Mouse (Mus musculus): ENCODE results near the gene Cdk2ap2. TPM values are rescaled to one million over a fixed set of nuclear protein-coding genes. Genes with fewer than 3 reads are reported as not detected.
A peak's percentile ranks its signal among the peaks of the same experiment; 100 is the strongest.
"Not testable (repeated sequence)": the region's sequence is repeated elsewhere in the genome, so short reads cannot be mapped to it uniquely, and the experiment has no call there.

Cdk2ap2 gene
- polyA plus RNA-seq (2016; fragmentation: Nextera tagmentation; extraction: Ambion mirVana): 85.8 and 86.6 TPM in 2 replicates

DNA sequence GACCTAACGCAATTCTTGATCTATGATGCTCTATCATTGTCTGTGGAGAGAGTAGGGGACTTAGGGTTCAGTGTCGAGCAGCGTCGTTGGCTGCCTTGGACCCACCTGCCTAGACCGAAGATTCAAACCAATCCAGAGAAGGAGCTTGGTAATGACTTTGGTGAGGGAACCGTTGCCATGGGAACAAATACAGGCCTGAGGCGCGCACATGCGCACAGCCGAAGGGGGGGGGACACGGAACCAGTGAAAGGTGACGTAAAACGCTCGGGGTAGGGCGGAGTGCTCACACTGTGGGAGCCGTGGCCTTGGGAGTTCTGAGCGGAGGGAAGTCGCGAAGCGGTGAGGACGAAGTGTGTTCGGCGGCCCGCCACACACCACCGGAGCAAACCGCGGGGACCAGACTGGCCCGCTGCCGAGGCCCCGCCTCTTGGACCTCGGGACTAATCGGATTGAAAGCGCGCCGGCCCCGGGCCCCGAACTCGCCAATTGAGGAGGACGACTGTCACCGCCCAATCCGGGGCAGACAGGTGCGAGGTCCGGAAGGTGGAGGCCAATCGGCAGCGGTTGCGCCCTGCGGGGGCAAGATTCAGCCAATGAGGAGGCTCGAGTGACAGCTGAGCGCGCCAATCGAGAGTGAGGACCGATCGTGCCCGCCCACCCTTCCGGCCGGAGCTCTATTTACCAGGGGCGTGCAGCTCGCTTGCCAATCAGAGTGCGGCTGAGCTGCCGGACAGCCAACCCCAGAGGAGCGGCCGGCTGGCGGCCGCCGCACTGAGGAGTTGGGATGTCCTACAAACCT is at the start of gene Cdk2ap2:
TSS of gene Cdk2ap2 (plus strand) at position 541 of the 799 bp plus-strand sequence.
- DNase-seq (ENCODE audit: extremely low spot score, low spot score): peak; percentile 99
- Histone ChIP-seq H3K4me3 (peak within 1 kb of the TSS; percentile 64), H3K9me3 (no peaks in the 10 kb centered on the region), H3K4me1 (peaks cover 58% of the 10 kb centered on the region), H3K27me3 (ENCODE audit: poor library complexity, severe bottlenecking) (peaks cover 36% of the 10 kb centered on the region), H3K36me3 (replicated peaks) (no peaks in the 10 kb centered on the region), H3K27ac (peak within 1 kb of the TSS; percentile 91)
- WGBS: under 1% methylated on average over 65 of the region's 65 CpGs

DNA sequence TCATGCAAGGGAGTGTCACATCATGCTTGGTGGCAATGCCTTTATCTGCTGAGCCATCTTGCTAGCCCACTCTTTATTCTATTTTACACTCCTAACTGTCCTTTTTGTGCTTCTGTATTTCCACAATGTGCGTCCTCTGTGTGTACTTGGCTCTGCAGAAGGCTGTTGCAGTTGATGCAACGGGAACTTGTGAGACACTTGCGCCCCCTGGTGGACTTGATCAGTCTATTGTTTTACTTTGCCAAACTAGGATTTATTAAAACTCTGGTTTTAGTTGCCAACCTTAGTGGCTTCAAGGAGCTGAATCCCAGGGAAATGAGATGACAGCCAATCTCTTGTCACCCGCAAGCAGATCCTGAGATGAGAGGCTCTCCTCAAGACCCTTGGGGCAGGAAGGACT is 49.1 kb upstream of the Cdk2ap2 start:
- Histone ChIP-seq H3K27ac (no peak overlapping the region), H3K4me1 (0 out of 2 replicates have a peak, but pooled peaks cover 6% of the 10 kb centered on the region), H3K27me3 (ENCODE audit: poor library complexity, severe bottlenecking) (no peaks in the 10 kb centered on the region), H3K36me3 (replicated peaks) (no peaks in the 10 kb centered on the region), H3K9me3 (no peaks in the 10 kb centered on the region), H3K4me3 (no peak overlapping the region)
- 19% methylated on average over 4 of the region's 4 CpGs for WGBS
- DNase-seq (ENCODE audit: extremely low spot score, low spot score): peak; percentile 80

DNA sequence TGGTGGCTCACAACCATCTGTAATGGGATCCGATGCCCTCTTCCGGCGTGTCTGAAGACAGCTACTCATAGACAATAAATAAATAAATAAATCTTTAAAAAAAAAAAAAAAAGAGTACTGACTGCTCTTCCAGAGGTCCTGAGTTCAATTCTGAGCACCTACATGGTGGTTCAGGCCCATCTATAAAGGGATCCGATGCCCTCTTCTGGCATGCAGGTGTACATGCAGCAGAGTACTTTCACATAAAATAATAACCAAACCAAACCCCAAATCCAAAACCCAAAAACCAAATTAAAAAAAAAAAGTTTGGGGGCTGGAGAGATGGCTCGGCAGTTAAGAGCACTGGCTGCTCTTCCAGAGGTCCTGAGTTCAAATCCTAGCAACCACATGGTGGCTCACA is 47.9 kb upstream of the Cdk2ap2 start:
- 84% methylated on average over 5 of the region's 5 CpGs for WGBS
- not testable (repeated sequence) for H3K4me1 ChIP-seq; DNase-seq (ENCODE audit: extremely low spot score, low spot score); H3K27ac ChIP-seq; H3K4me3 ChIP-seq; H3K27me3 ChIP-seq (ENCODE audit: poor library complexity, severe bottlenecking); H3K36me3 ChIP-seq (replicated peaks); H3K9me3 ChIP-seq

DNA sequence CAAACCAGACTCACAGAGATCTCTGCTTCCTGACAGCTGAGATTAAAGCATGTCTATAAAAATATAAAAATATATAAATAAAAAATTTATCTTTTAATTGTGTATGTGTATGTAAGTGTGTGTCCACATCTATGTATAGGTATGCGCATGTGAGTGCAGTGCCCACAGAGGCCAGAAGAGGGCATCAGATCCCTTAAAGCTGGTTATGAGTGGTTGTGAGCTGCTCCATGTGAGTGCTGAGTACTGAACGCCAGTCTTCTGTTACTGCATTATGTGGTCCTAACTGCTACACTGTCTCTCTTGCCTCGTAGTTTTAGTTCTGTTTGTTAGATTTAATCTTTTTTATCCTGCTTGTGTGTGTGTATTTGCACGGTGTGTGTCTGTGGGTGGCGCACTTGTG is 46.0 kb upstream of the Cdk2ap2 start:
- DNase-seq (ENCODE audit: extremely low spot score, low spot score): no peak
- no peaks in the 10 kb centered on the region for H3K9me3 ChIP-seq
- 0 out of 2 replicates have a peak, but pooled peaks cover 3% of the 10 kb centered on the region for H3K4me1 ChIP-seq
- H3K27ac ChIP-seq: no peak overlapping the region
- H3K36me3 ChIP-seq (replicated peaks): no peaks in the 10 kb centered on the region
- WGBS: 92% methylated on average over 5 of the region's 5 CpGs
- H3K27me3 ChIP-seq (ENCODE audit: poor library complexity, severe bottlenecking): no peaks in the 10 kb centered on the region
- H3K4me3 ChIP-seq: no peak overlapping the region

- H3K9me3 ChIP-seq: no peaks in the 10 kb centered on the region
- H3K27me3 ChIP-seq (ENCODE audit: poor library complexity, severe bottlenecking): no peaks in the 10 kb centered on the region
- H3K36me3 ChIP-seq (replicated peaks): no peaks in the 10 kb centered on the region
- 0 out of 2 replicates have a peak, but pooled peaks cover 5% of the 10 kb centered on the region for H3K4me1 ChIP-seq
- H3K4me3 ChIP-seq: no peak overlapping the region
- DNase-seq (ENCODE audit: extremely low spot score, low spot score): peak; percentile 68
- 58% methylated on average over 10 of the region's 10 CpGs for WGBS
- H3K27ac ChIP-seq: no peak overlapping the region
Measured at GRCm38 (mm10) chr19:4051741-4052515, 45.1 kb upstream of the Cdk2ap2 start.

- Histone ChIP-seq H3K27me3 (ENCODE audit: poor library complexity, severe bottlenecking) (no peaks in the 10 kb centered on the region), H3K4me1 (0 out of 2 replicates have a peak, but pooled peaks cover 6% of the 10 kb centered on the region), H3K27ac (no peak overlapping the region), H3K4me3 (no peak overlapping the region), H3K9me3 (no peaks in the 10 kb centered on the region), H3K36me3 (replicated peaks) (no peaks in the 10 kb centered on the region)
- no peak for DNase-seq (ENCODE audit: extremely low spot score, low spot score)
- 89% methylated on average over 5 of the region's 5 CpGs for WGBS
Measured at GRCm38 (mm10) chr19:4052516-4053030, 44.4 kb upstream of the Cdk2ap2 start.

DNA sequence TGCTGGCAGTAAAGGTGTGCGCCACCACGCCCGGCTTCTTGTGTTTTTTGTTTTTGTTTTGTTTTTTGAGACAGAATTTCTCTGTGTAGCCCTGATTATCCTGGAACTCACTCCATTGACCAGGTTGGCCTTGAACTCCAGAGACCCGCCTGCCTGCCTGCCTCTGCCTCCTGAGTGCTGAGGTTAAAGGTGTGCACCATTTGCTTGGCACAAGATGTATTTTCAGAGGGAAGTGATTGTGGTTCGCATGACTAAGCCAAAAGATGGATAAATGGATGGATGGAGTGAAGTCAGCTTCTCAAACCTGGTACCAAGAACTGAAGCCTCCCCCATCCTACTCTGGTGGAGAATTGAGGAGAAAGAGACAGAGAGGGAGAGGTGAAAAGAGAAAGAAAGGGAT is 42.4 kb upstream of the Cdk2ap2 start:
- no peaks in the 10 kb centered on the region for H3K9me3 ChIP-seq
- no peak for DNase-seq (ENCODE audit: extremely low spot score, low spot score)
- H3K4me3 ChIP-seq: no peak overlapping the region
- no peaks in the 10 kb centered on the region for H3K36me3 ChIP-seq (replicated peaks)
- H3K4me1 ChIP-seq: 0 out of 2 replicates have a peak, but pooled peaks cover 6% of the 10 kb centered on the region
- H3K27ac ChIP-seq: no peak overlapping the region
- WGBS: 84% methylated on average over 5 of the region's 5 CpGs
- H3K27me3 ChIP-seq (ENCODE audit: poor library complexity, severe bottlenecking): no peaks in the 10 kb centered on the region

- Histone ChIP-seq H3K27ac (no peak overlapping the region), H3K36me3 (replicated peaks) (no peaks in the 10 kb centered on the region), H3K9me3 (no peaks in the 10 kb centered on the region), H3K27me3 (ENCODE audit: poor library complexity, severe bottlenecking) (no peaks in the 10 kb centered on the region), H3K4me1 (0 out of 2 replicates have a peak, but pooled peaks cover 6% of the 10 kb centered on the region), H3K4me3 (no peak overlapping the region)
- DNase-seq (ENCODE audit: extremely low spot score, low spot score): no peak
- WGBS: 79% methylated on average over 8 of the region's 8 CpGs
Measured at GRCm38 (mm10) chr19:4055216-4055946, 41.6 kb upstream of the Cdk2ap2 start.

- Histone ChIP-seq H3K9me3 (no peaks in the 10 kb centered on the region), H3K27me3 (ENCODE audit: poor library complexity, severe bottlenecking) (no peaks in the 10 kb centered on the region), H3K36me3 (replicated peaks) (no peaks in the 10 kb centered on the region), H3K4me3 (no peak overlapping the region), H3K27ac (no peak overlapping the region), H3K4me1 (0 out of 2 replicates have a peak, but pooled peaks cover 6% of the 10 kb centered on the region)
- 68% methylated on average over 15 of the region's 15 CpGs for WGBS
- no peak for DNase-seq (ENCODE audit: extremely low spot score, low spot score)
Measured at GRCm38 (mm10) chr19:4055947-4056693, 40.9 kb upstream of the Cdk2ap2 start.

GRCm38 (mm10) chr19:4056727-4057126 is 40.3 kb upstream of the Cdk2ap2 start:
- no peak for DNase-seq (ENCODE audit: extremely low spot score, low spot score)
- Histone ChIP-seq H3K27me3 (ENCODE audit: poor library complexity, severe bottlenecking) (no peaks in the 10 kb centered on the region), H3K27ac (no peak overlapping the region), H3K9me3 (no peaks in the 10 kb centered on the region), H3K4me1 (0 out of 2 replicates have a peak, but pooled peaks cover 6% of the 10 kb centered on the region), H3K36me3 (replicated peaks) (no peaks in the 10 kb centered on the region), H3K4me3 (no peak overlapping the region)
- WGBS: 37% methylated on average over 4 of the region's 4 CpGs

GRCm38 (mm10) chr19:4057389-4057788 is 39.6 kb upstream of the Cdk2ap2 start:
- 87% methylated on average over 13 of the region's 13 CpGs for WGBS
- Histone ChIP-seq H3K4me1 (0 out of 2 replicates have a peak, but pooled peaks cover 6% of the 10 kb centered on the region), H3K36me3 (replicated peaks) (no peaks in the 10 kb centered on the region), H3K27ac (no peak overlapping the region), H3K27me3 (ENCODE audit: poor library complexity, severe bottlenecking) (no peaks in the 10 kb centered on the region), H3K9me3 (no peaks in the 10 kb centered on the region), H3K4me3 (no peak overlapping the region)
- no peak for DNase-seq (ENCODE audit: extremely low spot score, low spot score)

GRCm38 (mm10) chr19:4057962-4058361 is 39.0 kb upstream of the Cdk2ap2 start:
- H3K27me3 ChIP-seq (ENCODE audit: poor library complexity, severe bottlenecking): no peaks in the 10 kb centered on the region
- H3K9me3 ChIP-seq: no peaks in the 10 kb centered on the region
- DNase-seq (ENCODE audit: extremely low spot score, low spot score): no peak
- H3K27ac ChIP-seq: no peak overlapping the region
- no peaks in the 10 kb centered on the region for H3K36me3 ChIP-seq (replicated peaks)
- 94% methylated on average over 7 of the region's 7 CpGs for WGBS
- no peak overlapping the region for H3K4me3 ChIP-seq
- H3K4me1 ChIP-seq: 0 out of 2 replicates have a peak, but pooled peaks cover 6% of the 10 kb centered on the region

Data from forebrain, embryonic 10.5 days (tissue).